Mouse (Mus musculus) bone marrow macrophage, adult 2 months (primary cell): ENCODE measurements around the gene Fbxl13.

Source experiments
- CTCF ChIP-seq: IDR thresholded peaks from 2 replicates; pipeline ENCODE4 v1.5.1; 2012; ENCODE audit warnings: low read depth, mild to moderate bottlenecking, low read length, moderate library complexity
- POLR2A ChIP-seq: IDR thresholded peaks from 2 replicates; pipeline ENCODE4 v1.6.1; 2012; ENCODE audit warnings: mild to moderate bottlenecking, low read depth, low read length, borderline replicate concordance

- TF ChIP-seq CTCF (no peak), POLR2A (no peak)
These were observed 162.2 kb downstream of the Fbxl13 start for GRCm38 (mm10) chr5:21483275-21483674.
